Mouse (Mus musculus): ENCODE results near the gene Hp.

Hp gene

DNA sequence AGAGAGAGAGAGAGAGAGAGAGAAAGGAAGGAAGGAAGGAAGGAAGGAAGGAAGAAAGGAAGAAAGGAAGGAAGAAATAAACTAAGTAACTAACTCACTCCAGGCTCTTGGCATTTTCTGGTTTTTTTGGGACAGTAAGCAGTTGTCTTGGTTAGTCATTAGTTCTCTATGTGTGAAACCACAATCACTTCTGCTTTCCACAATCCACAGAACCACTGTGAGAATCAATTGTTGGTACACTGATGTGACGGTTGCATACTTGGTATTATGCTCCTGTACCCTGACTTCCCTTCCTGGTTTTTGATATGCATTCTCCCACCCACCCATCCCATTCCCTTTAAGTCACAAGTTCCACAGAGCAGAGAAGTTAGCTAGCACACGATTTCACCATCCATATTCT is 15.1 kb downstream of the Hp start:
- DNase-seq (ENCODE audit: low read depth, low spot score) = no peak

DNA sequence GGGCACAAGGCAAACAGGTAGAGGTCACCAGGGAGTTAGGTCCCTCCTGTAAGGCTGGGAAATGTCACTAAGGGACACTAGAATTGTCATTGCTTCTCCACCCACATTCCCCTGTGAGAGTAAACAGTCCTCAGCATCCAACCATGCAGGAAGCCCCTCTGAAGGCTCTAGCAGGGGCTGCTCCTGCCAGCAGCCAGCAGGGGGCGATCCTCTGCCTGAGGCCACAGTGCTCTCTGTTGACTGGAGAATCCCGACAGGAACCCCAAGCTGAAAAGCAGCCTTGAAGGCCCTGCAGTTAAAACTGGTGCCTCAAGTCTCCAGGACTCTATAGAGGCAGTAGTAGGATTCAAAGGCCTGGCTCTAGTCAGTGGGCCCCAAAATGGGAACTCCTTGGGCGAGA is 27.3 kb downstream of the Hp start:
- DNase-seq (ENCODE audit: low read depth, low spot score) = no peak

DNA sequence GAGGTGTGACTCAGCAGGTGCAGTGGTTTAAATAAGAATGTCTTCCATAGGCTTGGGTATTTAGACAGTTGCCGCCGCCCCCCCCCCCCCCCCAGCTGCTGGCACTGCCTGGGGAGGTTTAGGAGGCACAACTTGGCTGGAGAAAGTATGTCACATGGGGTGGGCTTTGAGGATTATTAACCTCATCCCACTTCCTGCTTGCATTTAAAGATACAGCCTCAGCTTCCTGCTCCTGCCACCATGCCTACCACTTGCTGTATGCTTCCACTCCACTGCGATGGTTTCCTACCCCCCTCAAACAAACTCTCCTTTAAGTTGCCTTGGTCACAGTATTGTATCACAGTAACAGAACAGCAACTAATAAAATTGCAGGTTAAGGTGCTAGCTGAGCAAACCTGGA is 34.9 kb downstream of the Hp start:
- DNase-seq (ENCODE audit: low read depth, low spot score) = no peak

- no peak for DNase-seq (ENCODE audit: low read depth, low spot score)
Measured at GRCm38 (mm10) chr8:109542748-109543519, 36.0 kb downstream of the Hp start.

DNA sequence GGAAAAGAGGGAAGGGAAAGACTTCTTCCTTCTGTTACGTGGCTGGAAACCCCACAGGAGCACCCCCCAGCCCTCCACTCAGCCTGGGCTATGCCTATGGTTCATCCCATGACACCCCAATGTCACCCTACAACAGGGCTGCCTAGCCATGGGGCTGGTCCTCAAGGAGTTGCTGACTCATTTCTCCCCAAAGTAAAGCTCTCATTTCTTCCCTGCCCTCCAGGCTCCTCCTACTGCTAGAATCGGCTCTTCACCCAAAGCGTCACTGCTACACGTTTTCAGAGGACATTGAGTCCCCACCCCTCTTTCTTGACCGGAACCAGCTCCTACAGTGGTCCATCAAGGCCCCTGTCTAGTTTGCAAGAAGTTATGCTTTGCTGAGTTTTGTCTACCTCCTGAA is 36.8 kb downstream of the Hp start:
- no peak for DNase-seq (ENCODE audit: low read depth, low spot score)

DNA sequence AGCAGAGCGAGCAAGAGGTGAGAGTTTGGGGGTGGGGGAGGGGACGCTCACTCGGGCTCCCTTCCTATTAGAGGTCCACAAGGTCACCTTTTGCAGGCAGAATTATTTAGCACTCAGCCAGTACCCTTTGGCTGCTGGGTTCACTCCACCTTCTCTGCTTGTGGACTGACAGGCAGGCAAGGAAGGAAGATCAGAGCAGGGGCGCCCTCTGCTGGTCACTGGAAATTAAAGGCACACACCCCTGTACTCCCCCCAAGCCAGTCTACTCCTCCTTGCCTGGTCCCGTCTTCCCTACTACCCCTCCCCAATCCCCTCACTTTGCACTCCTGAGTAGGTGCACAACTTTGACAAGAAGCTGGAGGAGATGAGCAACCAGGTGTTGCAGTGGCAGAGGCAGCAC is 42.3 kb downstream of the Hp start:
- DNase-seq (ENCODE audit: low read depth, low spot score) = peak; percentile 71

GRCm38 (mm10) chr8:109535140-109535990 is 43.6 kb downstream of the Hp start:
- DNase-seq (ENCODE audit: low read depth, low spot score) = no peak

Data from WW6 (cell line).